Mouse (Mus musculus) liver, embryonic 14.5 days (tissue): ENCODE data around the gene Ttc41. TPM values are rescaled to one million over a fixed set of nuclear protein-coding genes. Genes with fewer than 3 reads are reported as not detected.

Experiments used
- ATAC-seq: fragments of 200-750 bp; cut with Nextera tagmentation; 2 replicates; pipeline ENCODE4 v1.8.0; 2017; ENCODE audit warnings: moderate number of reproducible peaks, mild to moderate bottlenecking, moderate library complexity; ENCODE audit not compliant: insufficient read depth
- DNase-seq, 3 experiments: peaks; one replicate each; pipeline ENCODE4 v3.0.0-alpha.2; 2012 to 2013; ENCODE audit warnings: low read depth in 3 of 3, low spot score in 3 of 3
- H3K27ac ChIP-seq: fragments of 300-500 bp; sonication (generic); 2 replicates; pipeline ENCODE4 v1.5.1; 2014; ENCODE audit warnings: moderate library complexity, mild to moderate bottlenecking, control low read depth, inconsistent platforms
- H3K27me3 ChIP-seq: fragments of 300-500 bp; sonication (generic); 2 replicates; pipeline ENCODE4 v1.6.1; 2014; ENCODE audit warnings: mild to moderate bottlenecking, low read length, moderate library complexity; ENCODE audit not compliant: control insufficient read depth, insufficient read depth
- H3K36me3 ChIP-seq: fragments of 300-500 bp; sonication (generic); replicated peaks from 2 replicates; pipeline ENCODE4 v1.6.1; 2014; ENCODE audit warnings: low read depth; ENCODE audit not compliant: control insufficient read depth, insufficient read depth
- H3K4me1 ChIP-seq, 2 experiments: fragments of 200-500 bp in 1 of 2; fragments of 300-500 bp in 1 of 2; sonication (generic) in 1 of 2; replicated peaks; 2 replicates each; pipeline ENCODE4 v1.6.1; 2012 to 2014; ENCODE audit warnings: antibody characterized with exemption in 1 of 2, inconsistent platforms in 1 of 2, low read length in 1 of 2; ENCODE audit not compliant: control insufficient read depth in 2 of 2, insufficient read depth in 2 of 2
- H3K4me2 ChIP-seq: fragments of 300-500 bp; sonication (generic); 2 replicates; pipeline ENCODE4 v1.6.1; 2014; ENCODE audit warnings: low read depth, mild to moderate bottlenecking, control low read depth, moderate library complexity
- H3K4me3 ChIP-seq, 2 experiments: fragments of 200-500 bp in 1 of 2; fragments of 300-500 bp in 1 of 2; sonication (generic) in 1 of 2; 2 replicates each; pipeline ENCODE4 v1.5.1; 2012 to 2014; ENCODE audit warnings: low read depth in 2 of 2, low read length in 2 of 2, mild to moderate bottlenecking in 2 of 2, control low read depth in 1 of 2, inconsistent platforms in 1 of 2, moderate library complexity in 1 of 2; ENCODE audit not compliant: insufficient read depth in 1 of 2
- H3K9ac ChIP-seq: fragments of 300-500 bp; sonication (generic); replicated peaks from 2 replicates; pipeline ENCODE4 v1.6.1; 2014; ENCODE audit warnings: mild to moderate bottlenecking, control low read depth, moderate library complexity
- H3K9me3 ChIP-seq: fragments of 300-500 bp; sonication (generic); 2 replicates; pipeline ENCODE4 v1.6.1; 2016; ENCODE audit warnings: low read length, mixed read lengths; ENCODE audit not compliant: control insufficient read depth
- CTCF ChIP-seq: IDR thresholded peaks from 2 replicates; pipeline ENCODE4 v1.5.1; 2016; ENCODE audit warnings: antibody characterized with exemption, low read depth, control low read depth
- EP300 ChIP-seq: IDR thresholded peaks from 2 replicates; pipeline ENCODE4 v1.6.1; 2016; ENCODE audit warnings: antibody characterized with exemption, low read depth
- WGBS: fragments of 180-500 bp; shearing (Covaris S2); extraction: QIAGEN DNeasy Blood & Tissue Kit; methylation state at CpG from one replicate; pipeline ENCODE4 v1.1.7; 2014; ENCODE audit not compliant: insufficient replicate concordance; 5-methylcytosine and 5-hydroxymethylcytosine counted together
- polyA plus RNA-seq, 2 experiments: library from polyadenylated mRNA; depleted of rRNA in 1 of 2; stranded (reverse) in 1 of 2; unstranded in 1 of 2; fragments of >200 nt; fragmentation: Nextera tagmentation in 1 of 2; extraction: Ambion mirVana in 1 of 2; gene quantifications; 2 replicates each; pipeline versions ENCODE4 v1.2.1 to v1.2.3; 2012 to 2014

Gene Ttc41
- polyA plus RNA-seq, 2 experiments, result 0.39 to 1.0 TPM

DNA sequence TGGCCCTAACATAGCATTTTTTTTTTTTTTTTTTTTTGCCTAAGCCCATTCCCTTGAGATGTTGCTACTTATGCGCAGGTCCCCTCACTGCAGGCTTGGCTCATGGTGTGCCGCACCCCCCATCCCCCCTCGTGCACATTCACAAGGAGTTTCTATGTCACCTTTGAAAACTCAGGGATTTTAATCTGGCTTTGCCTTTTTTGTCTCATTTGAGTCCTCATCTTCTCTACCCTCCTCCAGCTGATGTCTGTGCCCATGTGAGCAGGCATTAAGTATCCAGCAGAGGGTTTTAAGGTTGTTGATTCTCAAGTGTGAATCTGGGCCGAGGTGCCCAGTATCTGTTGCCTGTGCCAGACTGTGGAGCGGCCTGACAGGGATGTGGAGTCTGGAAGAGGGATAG, 76.0 kb downstream of the Ttc41 start:
- Histone ChIP-seq H3K4me2 (no peak overlapping the region), H3K9ac (no peak overlapping the region), H3K27me3 (no peaks in the 10 kb centered on the region), H3K4me1 (peaks cover 14 to 15% of the 10 kb centered on the region in 2 experiments), H3K36me3 (no peaks in the 10 kb centered on the region), H3K27ac (no peak overlapping the region), H3K9me3 (no peaks in the 10 kb centered on the region), H3K4me3 (no peak overlapping the region)
- 66% methylated on average over 5 of the region's 5 CpGs for WGBS
- ATAC-seq (no peak), DNase-seq (no peak)
- no peak for TF ChIP-seq CTCF
- no peak for TF ChIP-seq EP300

DNA sequence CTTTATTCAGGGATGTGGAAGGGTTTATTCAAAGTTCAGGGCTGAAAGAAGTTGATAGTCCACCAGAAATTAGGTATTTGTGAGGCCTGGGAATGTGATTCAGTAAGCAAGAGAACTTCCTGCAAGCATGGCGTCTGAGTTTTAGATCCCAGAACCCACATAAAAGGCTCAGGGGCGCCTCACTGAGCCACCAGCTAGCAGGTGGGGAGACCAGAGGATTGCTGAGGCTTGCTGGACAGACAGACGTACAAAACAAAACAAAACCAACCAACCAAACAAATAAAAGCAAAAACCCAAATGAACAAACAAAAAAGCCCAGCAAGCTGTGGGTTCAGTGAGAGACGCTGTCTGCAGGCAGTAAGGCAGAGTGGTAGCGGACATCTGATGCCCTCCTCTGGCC, 77.0 kb downstream of the Ttc41 start:
- Histone ChIP-seq H3K9ac (no peak overlapping the region), H3K27me3 (no peaks in the 10 kb centered on the region), H3K4me1 (peaks cover 12 to 15% of the 10 kb centered on the region in 2 experiments), H3K27ac (no peak overlapping the region), H3K4me3 (no peak overlapping the region), H3K9me3 (no peaks in the 10 kb centered on the region), H3K4me2 (no peak overlapping the region), H3K36me3 (no peaks in the 10 kb centered on the region)
- ATAC-seq (no peak), DNase-seq (no peak)
- TF ChIP-seq EP300 (no peak), CTCF (no peak)
- WGBS, result 69% methylated on average over 5 of the region's 5 CpGs

DNA sequence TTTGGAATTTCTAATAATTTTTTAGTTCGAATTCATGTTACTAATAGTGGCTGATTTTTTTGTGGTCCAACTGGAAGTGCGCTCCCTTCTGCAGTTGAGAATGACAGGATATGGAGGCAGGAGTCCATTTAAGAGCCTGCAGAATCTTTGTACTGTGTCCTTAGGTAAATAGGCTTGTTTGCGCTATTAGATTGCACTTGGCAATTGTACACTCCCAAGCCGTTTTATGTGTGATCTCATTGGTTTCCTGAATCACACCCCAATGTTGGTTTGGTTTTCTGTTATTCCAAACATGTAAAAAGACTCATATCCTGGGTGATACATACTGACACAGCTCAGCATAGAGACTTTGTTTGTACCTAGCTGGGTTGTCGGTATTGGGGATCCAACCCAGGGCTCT, 78.0 kb downstream of the Ttc41 start:
- Histone ChIP-seq H3K27me3 (no peaks in the 10 kb centered on the region), H3K4me1 (peaks cover 6 to 10% of the 10 kb centered on the region in 2 experiments; a peak in 3 of 4 replicates), H3K9ac (no peak overlapping the region), H3K27ac (no peak overlapping the region), H3K9me3 (no peaks in the 10 kb centered on the region), H3K4me2 (no peak overlapping the region), H3K4me3 (no peak overlapping the region), H3K36me3 (no peaks in the 10 kb centered on the region)
- WGBS, result 66% methylated on average over 5 of the region's 5 CpGs
- ATAC-seq, result no peak
- TF ChIP-seq EP300, result no peak
- no peak for TF ChIP-seq CTCF
- no peak for DNase-seq

DNA sequence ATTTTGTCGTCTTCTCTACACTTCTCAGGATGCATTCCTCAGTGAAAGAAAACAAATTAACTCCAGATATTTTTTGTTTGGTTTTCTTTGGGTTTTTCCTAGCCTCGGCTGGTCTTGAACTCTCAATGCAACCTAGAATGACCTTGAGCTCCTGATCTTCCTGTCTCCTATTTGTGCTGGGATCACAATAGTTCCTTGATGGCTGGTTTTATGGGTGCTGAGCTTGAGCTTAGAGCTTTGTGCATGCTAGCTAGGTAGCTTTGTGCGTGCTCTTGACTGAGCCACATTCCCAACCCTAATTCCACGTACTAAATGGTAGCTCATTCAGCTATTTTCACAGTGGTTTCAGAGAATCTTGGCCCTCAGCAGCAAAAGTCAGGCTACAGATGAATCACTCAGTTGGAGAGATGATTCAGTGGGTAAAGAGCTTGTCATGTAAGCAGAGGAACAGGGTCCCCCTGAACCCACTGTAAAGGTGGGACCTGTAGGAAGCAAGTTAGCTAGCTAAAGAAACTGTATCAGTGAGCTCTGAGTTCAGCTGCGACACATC, 78.6 kb downstream of the Ttc41 start:
- H3K9me3 ChIP-seq, result no peaks in the 10 kb centered on the region
- ATAC-seq (no peak), DNase-seq (no peak)
- no peak overlapping the region for H3K4me2 ChIP-seq
- H3K4me3 ChIP-seq, result no peak overlapping the region
- no peaks in the 10 kb centered on the region for H3K27me3 ChIP-seq
- WGBS, result 67% methylated on average over 5 of the region's 5 CpGs
- H3K36me3 ChIP-seq, result no peaks in the 10 kb centered on the region
- TF ChIP-seq CTCF (no peak), EP300 (no peak)
- H3K27ac ChIP-seq, result no peak overlapping the region
- peaks cover 6 to 10% of the 10 kb centered on the region in 2 experiments; a peak in 3 of 4 replicates for H3K4me1 ChIP-seq
- no peak overlapping the region for H3K9ac ChIP-seq

DNA sequence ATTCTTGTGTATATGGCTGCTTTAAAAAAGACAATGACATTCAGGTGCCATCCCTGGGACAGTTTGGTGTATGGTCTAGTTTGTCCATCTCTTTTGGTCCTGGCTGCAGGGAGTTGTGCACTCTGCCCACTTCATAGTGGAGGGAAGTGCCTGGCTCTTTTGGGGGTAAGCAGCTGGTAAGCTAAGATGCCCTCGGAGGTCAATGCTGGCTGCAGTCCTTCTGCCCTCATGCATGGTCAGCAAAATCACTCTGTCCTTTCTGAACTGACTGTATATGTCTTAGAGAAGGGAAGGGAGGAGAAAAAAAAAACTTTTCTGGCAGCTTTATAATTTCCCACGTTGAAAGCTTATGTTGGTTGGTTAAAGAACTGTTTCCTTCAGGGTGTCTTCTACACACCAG, 79.8 kb downstream of the Ttc41 start:
- Histone ChIP-seq H3K9ac (no peak overlapping the region), H3K4me1 (no peaks in the 10 kb centered on the region; a peak in 1 of 4 replicates), H3K27me3 (no peaks in the 10 kb centered on the region), H3K27ac (no peak overlapping the region), H3K4me3 (no peak overlapping the region), H3K9me3 (no peaks in the 10 kb centered on the region), H3K36me3 (no peaks in the 10 kb centered on the region), H3K4me2 (no peak overlapping the region)
- WGBS, result 44% methylated on average over 2 of the region's 2 CpGs
- DNase-seq (no peak), ATAC-seq (no peak)
- TF ChIP-seq CTCF (no peak), EP300 (no peak)
